Mouse (Mus musculus) stomach, postnatal 0 days (tissue): ENCODE measurements around the gene Atad3a. TPM values are rescaled to one million over a fixed set of nuclear protein-coding genes. Genes with fewer than 3 reads are reported as not detected.

Source experiments
- ATAC-seq: fragments of 200-750 bp; cut with Nextera tagmentation; 2 replicates; pipeline ENCODE4 v1.8.0; 2017; ENCODE audit not compliant: low FRiP score, low TSS enrichment
- DNase-seq: peaks from one replicate; pipeline ENCODE4 v3.0.0-alpha.2; 2016; ENCODE audit warnings: low spot score
- H3K27ac ChIP-seq: fragments of 300-500 bp; sonication (generic); replicated peaks from 2 replicates; pipeline ENCODE4 v1.5.1; 2014; ENCODE audit warnings: mild to moderate bottlenecking, control low read depth
- H3K27me3 ChIP-seq: fragments of 300-500 bp; sonication (generic); 2 replicates; pipeline ENCODE4 v1.6.1; 2014; ENCODE audit warnings: low read length; ENCODE audit not compliant: control insufficient read depth, insufficient read depth
- H3K36me3 ChIP-seq: fragments of 300-500 bp; sonication (generic); 2 replicates; pipeline ENCODE4 v1.6.1; 2014; ENCODE audit warnings: low read length, mixed read lengths; ENCODE audit not compliant: control insufficient read depth, insufficient read depth
- H3K4me1 ChIP-seq: fragments of 300-500 bp; sonication (generic); replicated peaks from 2 replicates; pipeline ENCODE4 v1.6.1; 2014; ENCODE audit warnings: antibody characterized with exemption; ENCODE audit not compliant: control insufficient read depth, insufficient read depth
- H3K4me2 ChIP-seq: fragments of 300-500 bp; sonication (generic); replicated peaks from 2 replicates; pipeline ENCODE4 v1.6.1; 2014; ENCODE audit warnings: low read depth, mild to moderate bottlenecking, control low read depth, moderate library complexity
- H3K4me3 ChIP-seq: fragments of 300-500 bp; sonication (generic); 2 replicates; pipeline ENCODE4 v1.5.1; 2014; ENCODE audit warnings: low read depth, low read length, control low read depth
- H3K9ac ChIP-seq: fragments of 300-500 bp; sonication (generic); 2 replicates; pipeline ENCODE4 v1.6.1; 2014; ENCODE audit warnings: mild to moderate bottlenecking, low read length, control low read depth, mixed read lengths
- H3K9me3 ChIP-seq: fragments of 300-500 bp; sonication (generic); 2 replicates; pipeline ENCODE4 v1.6.1; 2016; ENCODE audit warnings: low read length; ENCODE audit not compliant: control insufficient read depth
- CTCF ChIP-seq: IDR thresholded peaks from 2 replicates; pipeline ENCODE4 v1.5.1; 2016; ENCODE audit warnings: antibody characterized with exemption, low read depth, mild to moderate bottlenecking, moderate library complexity
- EP300 ChIP-seq: optimal IDR thresholded peaks from 2 replicates; pipeline ENCODE3; 2016; ENCODE audit warnings: antibody characterized with exemption
- WGBS: fragments of 180-500 bp; shearing (Covaris S2); extraction: QIAGEN DNeasy Blood & Tissue Kit; methylation state at CpG from one replicate; pipeline ENCODE4 v1.1.7; 2014; 5-methylcytosine and 5-hydroxymethylcytosine counted together
- polyA plus RNA-seq: library from polyadenylated mRNA; unstranded; fragments of >200 nt; fragmentation: Nextera tagmentation; extraction: Ambion mirVana; gene quantifications from 2 replicates; pipeline ENCODE4 v1.2.1, GENCODE M21; 2015

Gene Atad3a
- polyA plus RNA-seq, 1 experiment from 2014 or later, result 48.8 TPM

- 71% methylated on average over 37 of the region's 37 CpGs for WGBS
- no peak overlapping the region for H3K4me3 ChIP-seq
- H3K9ac ChIP-seq, result no peak overlapping the region
- no peak for TF ChIP-seq EP300
- TF ChIP-seq CTCF, result no peak
- ATAC-seq (no peak), DNase-seq (no peak)
- H3K36me3 ChIP-seq, result peaks cover 10% of the 10 kb centered on the region; the same call in 1 of the 2 replicates
- H3K9me3 ChIP-seq, result no peaks in the 10 kb centered on the region
- H3K4me1 ChIP-seq, result no peaks in the 10 kb centered on the region; the same call in 1 of the 2 replicates
- H3K27me3 ChIP-seq, result no peaks in the 10 kb centered on the region
- H3K27ac ChIP-seq, result no peak overlapping the region
- no peak overlapping the region for H3K4me2 ChIP-seq
These were observed 20.9 kb downstream of the Atad3a start for GRCm38 (mm10) chr4:155739741-155740636.

GRCm38 (mm10) chr4:155739152-155739551 is 21.7 kb downstream of the Atad3a start:
- H3K27me3 ChIP-seq, result no peaks in the 10 kb centered on the region
- H3K4me2 ChIP-seq, result no peak overlapping the region
- DNase-seq (no peak), ATAC-seq (no peak)
- TF ChIP-seq CTCF (no peak), EP300 (no peak)
- H3K36me3 ChIP-seq, result peaks cover 7% of the 10 kb centered on the region; the same call in 1 of the 2 replicates
- 85% methylated on average over 6 of the region's 6 CpGs for WGBS
- H3K4me3 ChIP-seq, result no peak overlapping the region
- no peak overlapping the region for H3K27ac ChIP-seq
- no peaks in the 10 kb centered on the region; the same call in 1 of the 2 replicates for H3K4me1 ChIP-seq
- H3K9me3 ChIP-seq, result no peaks in the 10 kb centered on the region
- no peak overlapping the region for H3K9ac ChIP-seq

DNA sequence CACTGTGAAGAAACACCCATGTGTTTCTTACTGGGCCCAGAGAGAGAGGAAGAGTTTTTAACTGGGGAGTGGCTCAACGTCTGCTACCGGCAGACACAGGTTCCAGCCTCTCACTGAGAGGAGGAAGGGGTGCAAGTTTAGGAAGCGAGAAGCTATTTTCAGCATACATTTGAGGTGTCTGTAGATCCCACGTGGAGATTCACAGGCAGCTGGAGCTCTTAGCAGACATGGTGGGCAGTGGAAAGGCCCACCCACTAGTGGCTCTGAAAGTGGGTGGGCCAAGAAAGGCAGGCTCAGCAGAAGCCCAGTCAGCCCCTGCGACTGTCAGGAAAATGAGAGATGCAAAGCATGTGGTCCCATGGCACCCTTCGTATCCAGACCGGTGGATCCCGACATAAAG is 22.6 kb downstream of the Atad3a start:
- no peaks in the 10 kb centered on the region; the same call in 1 of the 2 replicates for H3K4me1 ChIP-seq
- no peak for TF ChIP-seq EP300
- TF ChIP-seq CTCF, result no peak
- DNase-seq (no peak), ATAC-seq (no peak)
- no peak overlapping the region for H3K4me3 ChIP-seq
- no peaks in the 10 kb centered on the region for H3K9me3 ChIP-seq
- peaks cover 6% of the 10 kb centered on the region; the same call in 1 of the 2 replicates for H3K36me3 ChIP-seq
- no peak overlapping the region for H3K4me2 ChIP-seq
- 38% methylated on average over 8 of the region's 8 CpGs for WGBS
- no peak overlapping the region for H3K27ac ChIP-seq
- no peak overlapping the region for H3K9ac ChIP-seq
- no peaks in the 10 kb centered on the region for H3K27me3 ChIP-seq

DNA sequence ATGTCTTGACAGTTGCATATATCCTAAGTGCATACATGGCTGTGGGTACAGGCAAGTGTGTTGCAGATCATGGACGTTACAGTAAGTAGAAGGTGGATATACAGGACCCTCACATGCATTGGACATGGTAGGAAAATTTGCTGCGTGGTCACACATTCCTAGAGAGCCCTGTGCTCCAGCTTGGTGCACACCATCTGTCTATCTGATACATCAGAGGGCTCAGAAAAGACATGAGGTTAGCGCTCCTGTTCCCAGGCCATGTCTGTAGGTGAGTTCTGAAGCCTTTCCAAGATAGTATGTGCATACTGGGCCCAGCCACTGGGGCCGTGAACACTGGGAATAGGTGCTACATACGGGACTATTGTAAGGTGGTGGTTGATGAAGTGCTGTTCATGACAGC is 24.5 kb downstream of the Atad3a start:
- Histone ChIP-seq H3K27me3 (no peaks in the 10 kb centered on the region), H3K9ac (no peak overlapping the region), H3K9me3 (no peaks in the 10 kb centered on the region), H3K4me1 (no peaks in the 10 kb centered on the region; the same call in 1 of the 2 replicates), H3K27ac (no peak overlapping the region), H3K36me3 (0 out of 2 replicates have a peak, but pooled peaks cover 2% of the 10 kb centered on the region), H3K4me3 (no peak overlapping the region), H3K4me2 (no peak overlapping the region)
- DNase-seq, result no peak
- no peak for ATAC-seq
- WGBS, result 89% methylated on average over 5 of the region's 5 CpGs
- TF ChIP-seq EP300 (no peak), CTCF (no peak)

- Histone ChIP-seq H3K9me3 (no peaks in the 10 kb centered on the region), H3K4me1 (no peaks in the 10 kb centered on the region; the same call in 1 of the 2 replicates), H3K36me3 (0 out of 2 replicates have a peak, but pooled peaks cover 2% of the 10 kb centered on the region), H3K27me3 (no peaks in the 10 kb centered on the region), H3K4me2 (peak overlapping the region; percentile 81), H3K27ac (peak overlapping the region; percentile 45; the same call in 1 of the 2 replicates), H3K9ac (peak overlapping the region; percentile 83), H3K4me3 (peak overlapping the region; percentile 68)
- ATAC-seq (no peak), DNase-seq (no peak)
- TF ChIP-seq CTCF (no peak), EP300 (no peak)
- 52% methylated on average over 5 of the region's 5 CpGs for WGBS
These were observed 25.1 kb downstream of the Atad3a start for GRCm38 (mm10) chr4:155735788-155736187.
